Mouse (Mus musculus): ENCODE results near the gene Gm43302. TPM values are rescaled to one million over a fixed set of nuclear protein-coding genes. Genes with fewer than 3 reads are reported as not detected.
"Not testable (repeated sequence)": the region's sequence is repeated elsewhere in the genome, so short reads cannot be mapped to it uniquely, and the experiment has no call there.

Gm43302 gene
- polyA plus RNA-seq (2014; fragmentation: Nextera tagmentation; extraction: Ambion mirVana), result not detected in 2 replicates

DNA sequence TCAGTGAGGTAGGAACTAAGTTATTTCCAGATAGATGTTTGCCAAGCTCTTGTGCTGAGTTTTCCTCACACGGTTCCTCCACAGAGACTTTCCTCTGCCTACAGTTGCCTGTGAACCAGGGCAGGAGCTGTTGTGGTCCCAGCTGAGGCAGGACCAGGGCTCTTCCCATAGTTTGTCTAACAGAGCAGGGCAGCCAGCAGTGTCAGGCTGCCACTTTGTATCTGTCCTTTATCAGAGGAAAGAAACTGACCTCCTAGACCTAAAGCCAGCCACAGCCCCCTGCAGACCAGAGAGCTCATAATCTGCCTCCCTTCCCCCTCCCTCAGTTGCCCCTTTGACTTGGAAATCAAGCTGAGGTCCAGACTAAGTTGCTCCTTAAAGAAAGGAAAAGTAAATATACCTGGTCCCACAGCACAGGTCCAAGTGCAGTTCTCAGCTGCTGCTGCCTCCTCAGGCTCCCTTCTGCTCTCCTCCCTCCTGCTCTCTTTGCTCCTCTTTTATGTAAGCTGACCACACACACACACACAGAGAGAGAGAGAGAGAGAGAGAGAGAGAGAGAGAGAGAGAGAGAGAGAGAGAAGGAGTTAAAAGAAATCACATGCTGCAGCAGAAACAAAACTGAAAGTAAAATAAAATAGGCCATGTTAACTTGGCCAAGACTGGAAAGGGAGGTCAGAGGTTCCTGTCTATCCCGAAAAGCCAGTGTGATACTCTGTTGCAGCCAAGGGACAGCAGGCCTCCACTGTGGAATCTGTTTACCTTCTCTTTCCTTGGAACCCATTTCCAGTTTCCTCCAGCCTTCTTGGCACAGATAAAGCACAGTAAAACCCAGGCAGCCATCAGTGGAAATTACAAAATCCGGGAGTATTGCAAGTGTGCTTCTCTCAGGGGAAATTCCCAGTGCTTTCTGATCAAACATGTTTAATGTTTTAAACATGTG, at the start of gene Gm43302, which contains the start of gene Gbp6:
TSS of gene Gm43302 (minus strand) at position 470 of the 940 bp plus-strand sequence.
TSS of gene Gbp6 (minus strand) at position 473 of the 940 bp plus-strand sequence.
- DNase-seq (ENCODE audit: low spot score); H3K4me1 ChIP-seq (replicated peaks; ENCODE audit: control insufficient read depth, insufficient read depth, low read length); H3K36me3 ChIP-seq (ENCODE audit: control insufficient read depth, insufficient read depth, low read length); ATAC-seq (replicated peaks; ENCODE audit: low FRiP score); H3K9me3 ChIP-seq (ENCODE audit: control insufficient read depth, low read length); H3K9ac ChIP-seq (ENCODE audit: low read length); H3K4me3 ChIP-seq (ENCODE audit: low read depth, low read length); H3K27me3 ChIP-seq (ENCODE audit: control insufficient read depth, insufficient read depth, low read length); H3K4me2 ChIP-seq (ENCODE audit: low read depth, low read length, severe bottlenecking); H3K27ac ChIP-seq (ENCODE audit: low read depth, low read length): not testable (repeated sequence)
- 62% methylated on average over 3 of the region's 3 CpGs for WGBS

DNA sequence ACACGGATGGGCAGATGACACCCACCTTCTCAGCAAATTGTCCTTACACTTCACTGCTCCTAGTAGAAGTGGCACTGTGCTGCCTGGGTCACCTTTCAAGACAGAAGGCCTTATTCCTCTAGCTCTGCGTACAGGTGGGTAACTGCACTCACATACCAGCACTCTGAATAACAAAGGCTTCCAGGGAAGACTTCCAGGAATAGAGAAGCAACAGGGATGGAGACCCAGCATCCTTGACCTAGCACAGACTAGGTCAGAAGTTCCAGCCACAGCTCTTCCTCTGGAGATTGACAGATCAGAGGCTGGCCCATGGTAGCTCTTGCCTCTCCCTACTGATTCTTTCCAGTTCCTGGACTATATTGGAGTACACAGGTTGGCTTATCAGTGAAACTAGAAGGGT, 47.8 kb upstream of the Gm43302 start:
- DNase-seq (ENCODE audit: low spot score) (no peak), ATAC-seq (replicated peaks; ENCODE audit: low FRiP score) (no peak)
- no peak overlapping the region for H3K9ac ChIP-seq (ENCODE audit: low read length)
- no peaks in the 10 kb centered on the region for H3K9me3 ChIP-seq (ENCODE audit: control insufficient read depth, low read length)
- no peaks in the 10 kb centered on the region for H3K4me1 ChIP-seq (replicated peaks; ENCODE audit: control insufficient read depth, insufficient read depth, low read length)
- H3K36me3 ChIP-seq (ENCODE audit: control insufficient read depth, insufficient read depth, low read length), result no peaks in the 10 kb centered on the region
- no peak overlapping the region for H3K4me3 ChIP-seq (ENCODE audit: low read depth, low read length)
- WGBS, result 76% methylated on average over 2 of the region's 2 CpGs
- H3K4me2 ChIP-seq (ENCODE audit: low read depth, low read length, severe bottlenecking), result no peak overlapping the region
- no peak overlapping the region for H3K27ac ChIP-seq (ENCODE audit: low read depth, low read length)
- no peaks in the 10 kb centered on the region for H3K27me3 ChIP-seq (ENCODE audit: control insufficient read depth, insufficient read depth, low read length)

- no peaks in the 10 kb centered on the region for H3K36me3 ChIP-seq (ENCODE audit: control insufficient read depth, insufficient read depth, low read length)
- no peak overlapping the region for H3K4me2 ChIP-seq (ENCODE audit: low read depth, low read length, severe bottlenecking)
- H3K27me3 ChIP-seq (ENCODE audit: control insufficient read depth, insufficient read depth, low read length), result no peaks in the 10 kb centered on the region
- no peak for ATAC-seq (replicated peaks; ENCODE audit: low FRiP score)
- H3K9ac ChIP-seq (ENCODE audit: low read length), result no peak overlapping the region
- H3K4me1 ChIP-seq (replicated peaks; ENCODE audit: control insufficient read depth, insufficient read depth, low read length), result no peaks in the 10 kb centered on the region
- no peak overlapping the region for H3K4me3 ChIP-seq (ENCODE audit: low read depth, low read length)
- DNase-seq (ENCODE audit: low spot score), result no peak
- H3K9me3 ChIP-seq (ENCODE audit: control insufficient read depth, low read length), result no peaks in the 10 kb centered on the region
- 75% methylated on average over 2 of the region's 2 CpGs for WGBS
- no peak overlapping the region for H3K27ac ChIP-seq (ENCODE audit: low read depth, low read length)
Measured at GRCm38 (mm10) chr5:105322543-105322942, 29.0 kb upstream of the Gm43302 start.

GRCm38 (mm10) chr5:105310941-105311340, 17.4 kb upstream of the Gm43302 start:
- Histone ChIP-seq H3K4me2 (ENCODE audit: low read depth, low read length, severe bottlenecking) (no peak overlapping the region), H3K9me3 (ENCODE audit: control insufficient read depth, low read length) (no peaks in the 10 kb centered on the region), H3K27ac (ENCODE audit: low read depth, low read length) (no peak overlapping the region), H3K36me3 (ENCODE audit: control insufficient read depth, insufficient read depth, low read length) (no peaks in the 10 kb centered on the region), H3K4me1 (replicated peaks; ENCODE audit: control insufficient read depth, insufficient read depth, low read length) (no peaks in the 10 kb centered on the region), H3K27me3 (ENCODE audit: control insufficient read depth, insufficient read depth, low read length) (no peaks in the 10 kb centered on the region), H3K4me3 (ENCODE audit: low read depth, low read length) (no peak overlapping the region), H3K9ac (ENCODE audit: low read length) (no peak overlapping the region)
- no peak for ATAC-seq (replicated peaks; ENCODE audit: low FRiP score)
- 69% methylated on average over 2 of the region's 2 CpGs for WGBS
- DNase-seq (ENCODE audit: low spot score), result no peak

DNA sequence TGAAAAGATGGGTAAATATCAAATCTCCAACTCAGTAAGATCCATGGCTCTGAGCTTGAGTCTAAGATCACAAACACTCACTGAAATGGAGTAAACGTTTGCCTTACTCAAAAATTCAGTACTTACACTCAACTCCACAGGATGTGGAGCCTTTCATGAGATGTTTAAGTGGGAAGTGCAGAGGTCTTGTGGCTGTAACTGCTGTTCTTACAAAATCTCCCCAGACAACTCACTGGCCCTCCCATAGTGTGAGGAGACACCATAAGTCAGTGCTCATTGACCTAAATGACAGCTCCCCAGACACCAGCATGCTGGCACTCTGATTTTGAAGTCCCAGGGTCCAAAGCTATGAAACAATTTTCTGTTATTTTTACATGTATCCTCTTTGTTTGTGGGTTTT, 15.7 kb upstream of the Gm43302 start:
- not testable (repeated sequence) for H3K4me3 ChIP-seq (ENCODE audit: low read depth, low read length); H3K27me3 ChIP-seq (ENCODE audit: control insufficient read depth, insufficient read depth, low read length); H3K27ac ChIP-seq (ENCODE audit: low read depth, low read length); H3K9ac ChIP-seq (ENCODE audit: low read length); H3K36me3 ChIP-seq (ENCODE audit: control insufficient read depth, insufficient read depth, low read length); H3K4me1 ChIP-seq (replicated peaks; ENCODE audit: control insufficient read depth, insufficient read depth, low read length); H3K9me3 ChIP-seq (ENCODE audit: control insufficient read depth, low read length); ATAC-seq (replicated peaks; ENCODE audit: low FRiP score); H3K4me2 ChIP-seq (ENCODE audit: low read depth, low read length, severe bottlenecking); DNase-seq (ENCODE audit: low spot score)
- WGBS, result 66% methylated on average over 1 of the region's 1 CpGs

GRCm38 (mm10) chr5:105306946-105307345, 13.5 kb upstream of the Gm43302 start:
- H3K27ac ChIP-seq (ENCODE audit: low read depth, low read length); H3K9ac ChIP-seq (ENCODE audit: low read length); H3K9me3 ChIP-seq (ENCODE audit: control insufficient read depth, low read length); H3K36me3 ChIP-seq (ENCODE audit: control insufficient read depth, insufficient read depth, low read length); ATAC-seq (replicated peaks; ENCODE audit: low FRiP score); H3K4me3 ChIP-seq (ENCODE audit: low read depth, low read length); H3K4me2 ChIP-seq (ENCODE audit: low read depth, low read length, severe bottlenecking); H3K4me1 ChIP-seq (replicated peaks; ENCODE audit: control insufficient read depth, insufficient read depth, low read length); H3K27me3 ChIP-seq (ENCODE audit: control insufficient read depth, insufficient read depth, low read length); DNase-seq (ENCODE audit: low spot score): not testable (repeated sequence)

GRCm38 (mm10) chr5:105306159-105306581, 12.7 kb upstream of the Gm43302 start:
- Histone ChIP-seq H3K4me3 (ENCODE audit: low read depth, low read length) (no peak overlapping the region), H3K9ac (ENCODE audit: low read length) (no peak overlapping the region), H3K36me3 (ENCODE audit: control insufficient read depth, insufficient read depth, low read length) (no peaks in the 10 kb centered on the region), H3K27ac (ENCODE audit: low read depth, low read length) (no peak overlapping the region), H3K4me1 (replicated peaks; ENCODE audit: control insufficient read depth, insufficient read depth, low read length) (no peaks in the 10 kb centered on the region), H3K27me3 (ENCODE audit: control insufficient read depth, insufficient read depth, low read length) (no peaks in the 10 kb centered on the region), H3K4me2 (ENCODE audit: low read depth, low read length, severe bottlenecking) (no peak overlapping the region), H3K9me3 (ENCODE audit: control insufficient read depth, low read length) (no peaks in the 10 kb centered on the region)
- 93% methylated on average over 1 of the region's 1 CpGs for WGBS
- ATAC-seq (replicated peaks; ENCODE audit: low FRiP score) (no peak), DNase-seq (ENCODE audit: low spot score) (no peak)

DNA sequence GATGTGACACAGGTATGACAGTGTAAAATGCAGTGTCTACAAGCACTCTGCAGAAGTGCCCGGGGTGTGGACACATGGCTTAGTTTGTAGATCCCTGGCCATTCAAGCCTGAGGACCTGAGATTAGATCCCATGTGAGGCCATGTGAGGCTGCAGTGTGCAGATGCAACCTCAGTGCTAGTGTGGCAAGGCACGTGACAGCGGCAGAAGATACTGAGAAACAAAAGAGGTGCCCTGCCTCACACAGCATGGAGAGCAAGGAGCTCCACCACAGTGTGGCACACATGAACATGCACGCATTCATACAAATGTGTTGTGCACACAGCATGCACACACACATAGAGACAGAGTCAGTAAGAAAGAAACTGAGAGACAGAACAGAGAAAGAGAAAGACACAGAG, 12.2 kb upstream of the Gm43302 start:
- not testable (repeated sequence) for H3K36me3 ChIP-seq (ENCODE audit: control insufficient read depth, insufficient read depth, low read length); H3K27ac ChIP-seq (ENCODE audit: low read depth, low read length); ATAC-seq (replicated peaks; ENCODE audit: low FRiP score); H3K9me3 ChIP-seq (ENCODE audit: control insufficient read depth, low read length); DNase-seq (ENCODE audit: low spot score); H3K4me2 ChIP-seq (ENCODE audit: low read depth, low read length, severe bottlenecking); H3K9ac ChIP-seq (ENCODE audit: low read length); H3K4me1 ChIP-seq (replicated peaks; ENCODE audit: control insufficient read depth, insufficient read depth, low read length); H3K4me3 ChIP-seq (ENCODE audit: low read depth, low read length); H3K27me3 ChIP-seq (ENCODE audit: control insufficient read depth, insufficient read depth, low read length)
- 86% methylated on average over 4 of the region's 4 CpGs for WGBS

DNA sequence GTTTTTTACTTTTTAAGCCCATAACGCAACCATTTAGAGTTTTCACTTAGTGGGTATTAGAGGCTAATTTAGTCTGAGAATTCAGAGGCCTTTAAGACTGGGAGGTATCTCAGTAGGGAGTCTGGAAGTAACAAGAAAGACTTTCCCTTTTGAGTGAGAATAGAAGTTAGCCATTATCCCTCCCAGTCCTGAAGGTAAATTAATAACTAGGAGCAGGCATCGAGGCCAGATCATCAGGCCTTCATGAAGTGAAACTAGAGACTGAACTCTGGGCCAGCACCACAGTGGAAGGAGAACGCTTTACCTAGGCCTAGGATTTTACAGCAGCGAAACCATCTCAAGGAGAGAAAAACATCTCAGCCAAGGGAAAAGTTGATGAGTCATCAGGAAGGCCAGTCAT, 8.5 kb upstream of the Gm43302 start:
- Histone ChIP-seq H3K27ac (ENCODE audit: low read depth, low read length) (no peak overlapping the region), H3K4me2 (ENCODE audit: low read depth, low read length, severe bottlenecking) (no peak overlapping the region), H3K9me3 (ENCODE audit: control insufficient read depth, low read length) (no peaks in the 10 kb centered on the region), H3K27me3 (ENCODE audit: control insufficient read depth, insufficient read depth, low read length) (no peaks in the 10 kb centered on the region), H3K36me3 (ENCODE audit: control insufficient read depth, insufficient read depth, low read length) (no peaks in the 10 kb centered on the region), H3K4me3 (ENCODE audit: low read depth, low read length) (no peak overlapping the region), H3K4me1 (replicated peaks; ENCODE audit: control insufficient read depth, insufficient read depth, low read length) (no peaks in the 10 kb centered on the region), H3K9ac (ENCODE audit: low read length) (no peak overlapping the region)
- WGBS, result 57% methylated on average over 4 of the region's 4 CpGs
- DNase-seq (ENCODE audit: low spot score), result no peak
- no peak for ATAC-seq (replicated peaks; ENCODE audit: low FRiP score)

All from forebrain, embryonic 11.5 days (tissue).